Mouse (Mus musculus) spleen, adult 2 months (tissue): ENCODE results near the gene Olfr320. TPM values are rescaled to one million over a fixed set of nuclear protein-coding genes. Genes with fewer than 3 reads are reported as not detected.
"Not testable (repeated sequence)": the region's sequence is repeated elsewhere in the genome, so short reads cannot be mapped to it uniquely, and the experiment has no call there.

ENCODE experiments used
- DNase-seq, 2 experiments: peaks; one replicate each; pipeline versions ENCODE4 v3.0.0 to v3.0.0-alpha.2; 2012 to 2021; ENCODE audit warnings: low spot score in 2 of 2, low read depth in 1 of 2
- H3K27ac ChIP-seq: fragments of 200-500 bp; 2 replicates; pipeline ENCODE4 v1.5.1; 2012; ENCODE audit warnings: low read length, inconsistent platforms; ENCODE audit not compliant: insufficient read depth
- H3K27me3 ChIP-seq: fragments of 200-500 bp; 2 replicates; pipeline ENCODE4 v1.6.1; 2012; ENCODE audit warnings: mild to moderate bottlenecking, moderate library complexity, low read length, inconsistent platforms; ENCODE audit not compliant: control insufficient read depth, insufficient read depth
- H3K36me3 ChIP-seq: fragments of 200-500 bp; 2 replicates; pipeline ENCODE4 v1.6.1; 2012; ENCODE audit warnings: mild to moderate bottlenecking, low read length, inconsistent platforms; ENCODE audit not compliant: control insufficient read depth, insufficient read depth
- H3K4me1 ChIP-seq: fragments of 200-500 bp; 2 replicates; pipeline ENCODE4 v1.6.1; 2011; ENCODE audit warnings: inconsistent platforms; ENCODE audit not compliant: control insufficient read depth, insufficient read depth, insufficient read length
- H3K4me3 ChIP-seq: fragments of 200-500 bp; 2 replicates; pipeline ENCODE4 v1.5.1; 2011; ENCODE audit warnings: mild to moderate bottlenecking, inconsistent platforms; ENCODE audit not compliant: insufficient read depth, insufficient read length; ENCODE audit errors: extremely low read depth
- CTCF ChIP-seq: fragments of 200-500 bp; IDR thresholded peaks from 2 replicates; pipeline ENCODE4 v1.5.1; 2011; ENCODE audit warnings: mild to moderate bottlenecking, inconsistent platforms; ENCODE audit not compliant: insufficient read depth, insufficient read length, insufficient replicate concordance; ENCODE audit errors: extremely low read depth
- POLR2A ChIP-seq: fragments of 200-500 bp; IDR thresholded peaks from 2 replicates; pipeline ENCODE4 v1.6.1; 2011; ENCODE audit warnings: low read depth, low read length, inconsistent platforms
- WGBS: fragments of 180-500 bp; shearing (Covaris S2); methylation state at CpG from one replicate; pipeline ENCODE4 v1.1.7; 2018; 5-methylcytosine and 5-hydroxymethylcytosine counted together
- polyA plus RNA-seq: library from polyadenylated mRNA; depleted of rRNA; stranded (reverse); fragments of >200 nt; gene quantifications from 2 replicates; pipeline ENCODE4 v1.2.3, GENCODE M21; 2012; rRNA removed

Gene Olfr320
- polyA plus RNA-seq, 1 experiment: not detected

DNA sequence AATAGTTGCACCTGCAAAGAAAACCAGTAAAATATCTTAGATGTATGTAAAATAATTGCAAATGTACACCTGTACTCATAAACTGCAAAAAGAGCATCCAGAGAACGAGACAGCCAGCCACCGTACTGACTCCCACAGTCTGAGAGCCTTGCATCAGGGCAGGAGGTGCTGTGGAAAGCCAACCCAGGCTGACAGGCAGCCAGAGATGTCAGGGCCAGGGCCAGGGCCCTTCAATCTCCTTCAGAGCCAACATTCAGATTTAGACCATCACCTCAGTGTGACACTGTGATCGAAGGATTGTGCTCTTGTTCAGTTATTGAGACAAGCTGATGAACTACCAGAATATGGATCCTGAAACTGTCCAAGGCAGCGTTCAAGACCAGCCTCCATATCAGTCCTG lies 38.8 kb downstream of the Olfr320 start:
- no peak for DNase-seq
- WGBS: 88% methylated on average over 4 of the region's 4 CpGs
- no peak for TF ChIP-seq CTCF
- no peak for TF ChIP-seq POLR2A
- Histone ChIP-seq H3K36me3 (no peaks in the 10 kb centered on the region), H3K4me3 (no peak overlapping the region), H3K27ac (no peak overlapping the region), H3K4me1 (no peaks in the 10 kb centered on the region), H3K27me3 (no peaks in the 10 kb centered on the region)

- H3K36me3 ChIP-seq: no peaks in the 10 kb centered on the region
- H3K27me3 ChIP-seq: no peaks in the 10 kb centered on the region
- H3K4me1 ChIP-seq: no peaks in the 10 kb centered on the region
- TF ChIP-seq POLR2A: no peak
- TF ChIP-seq CTCF: no peak
- no peak within 1 kb of the TSS for H3K4me3 ChIP-seq
- H3K27ac ChIP-seq: no peak within 1 kb of the TSS
- DNase-seq: no peak
These were observed 43.0 kb downstream of the Olfr320 start, which contains the start of gene Olfr318 for GRCm38 (mm10) chr11:58723914-58724313. Gene Olfr318 (minus strand): TSS chr11:58724014.

DNA sequence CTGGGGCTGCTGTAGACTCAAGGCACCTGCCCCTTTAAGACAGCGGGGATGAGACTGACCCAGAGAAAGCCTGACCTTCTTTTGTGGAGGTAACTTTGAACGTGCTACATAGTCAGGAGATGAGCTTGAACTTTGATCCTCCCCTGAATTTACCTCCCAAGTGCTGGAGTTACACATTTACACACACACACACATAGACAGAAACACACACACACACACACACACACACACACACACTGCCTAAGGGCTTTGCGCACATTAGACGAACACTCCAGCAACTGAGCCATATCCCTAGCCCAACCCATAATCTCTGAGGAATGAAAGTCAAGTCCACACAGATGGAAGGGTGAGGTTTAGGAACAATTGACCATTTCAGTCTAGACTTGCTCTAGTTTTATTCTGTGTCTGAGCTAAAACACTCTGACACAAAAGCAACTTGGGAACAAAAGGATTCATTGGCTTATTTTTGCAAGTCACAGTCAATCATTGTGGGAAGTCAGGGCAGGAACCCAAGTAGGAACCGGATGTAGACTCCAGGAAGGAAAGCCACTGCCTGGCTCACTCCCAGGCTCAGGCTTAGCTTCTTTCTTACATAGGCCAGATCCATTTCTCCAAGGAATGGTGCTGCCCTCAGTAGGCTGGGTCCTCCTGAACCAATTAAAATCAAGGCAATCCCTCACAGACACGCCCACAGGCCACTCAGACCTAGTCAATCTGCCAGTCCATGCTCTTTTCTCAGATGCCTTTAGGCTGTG lies 47.2 kb downstream of the Olfr320 start:
- not testable (repeated sequence) for DNase-seq, H3K27me3 ChIP-seq, H3K36me3 ChIP-seq, H3K4me3 ChIP-seq, H3K27ac ChIP-seq, H3K4me1 ChIP-seq
- 79% methylated on average over 6 of the region's 6 CpGs for WGBS

GRCm38 (mm10) chr11:58733372-58733771 lies 52.5 kb downstream of the Olfr320 start:
- H3K36me3 ChIP-seq: no peaks in the 10 kb centered on the region
- H3K4me3 ChIP-seq: no peak overlapping the region
- no peak for DNase-seq
- no peaks in the 10 kb centered on the region for H3K27me3 ChIP-seq
- WGBS: 56% methylated on average over 3 of the region's 3 CpGs
- TF ChIP-seq CTCF: no peak
- TF ChIP-seq POLR2A: no peak
- H3K4me1 ChIP-seq: no peaks in the 10 kb centered on the region
- H3K27ac ChIP-seq: no peak overlapping the region

Other genes with a start within 250 kb of the Olfr320 start
- gene Gm12253, start 248.5 kb upstream of the Olfr320 start, polyA plus RNA-seq: 0.08 and 0.11 TPM in 2 replicates
- not detected in 2 replicates for gene Lypd9, start 228.2 kb upstream of the Olfr320 start, polyA plus RNA-seq
- gene Olfr30, start 218.8 kb upstream of the Olfr320 start, polyA plus RNA-seq: not detected in 2 replicates
- gene Olfr332, start 188.5 kb upstream of the Olfr320 start, polyA plus RNA-seq: not detected in 2 replicates
- not detected in 2 replicates for gene Olfr331, start 178.5 kb upstream of the Olfr320 start, polyA plus RNA-seq
- gene Olfr330, start 146.3 kb upstream of the Olfr320 start, polyA plus RNA-seq: not detected in 2 replicates
- gene Olfr329-ps, start 134.7 kb upstream of the Olfr320 start, polyA plus RNA-seq: 0.12 TPM in 1 of 2 replicates, not detected in the other
- 0.08 TPM in 1 of 2 replicates, not detected in the other for gene Olfr328, start 125.5 kb upstream of the Olfr320 start, polyA plus RNA-seq
- not detected in 2 replicates for gene Olfr224, start 110.5 kb upstream of the Olfr320 start, polyA plus RNA-seq
- not detected in 2 replicates for gene Olfr325, start 103.4 kb upstream of the Olfr320 start, polyA plus RNA-seq
- not detected in 2 replicates for gene Olfr324, start 86.0 kb upstream of the Olfr320 start, polyA plus RNA-seq
- not detected in 2 replicates for gene 2210407C18Rik, start 65.0 kb upstream of the Olfr320 start, polyA plus RNA-seq
- gene Olfr323, start 50.6 kb upstream of the Olfr320 start, polyA plus RNA-seq: not detected in 2 replicates
- 4.6 and 8.9 TPM in 2 replicates for gene Trim58, start 40.6 kb upstream of the Olfr320 start, polyA plus RNA-seq
- 0.21 TPM in 1 of 2 replicates, not detected in the other for gene Olfr322, start 22.3 kb upstream of the Olfr320 start, polyA plus RNA-seq
- gene Olfr319, start 18.1 kb downstream of the Olfr320 start, polyA plus RNA-seq: not detected in 2 replicates
- not detected in 2 replicates for gene Olfr318, start 42.9 kb downstream of the Olfr320 start, polyA plus RNA-seq
- gene Olfr317, start 58.1 kb downstream of the Olfr320 start, polyA plus RNA-seq: not detected in 2 replicates
- gene Olfr316, start 71.6 kb downstream of the Olfr320 start, polyA plus RNA-seq: not detected in 2 replicates
- gene Olfr315, start 92.1 kb downstream of the Olfr320 start, polyA plus RNA-seq: not detected in 2 replicates
- not detected in 2 replicates for gene Olfr314, start 101.9 kb downstream of the Olfr320 start, polyA plus RNA-seq
- gene Fam183b, start 120.9 kb downstream of the Olfr320 start, polyA plus RNA-seq: not detected in 2 replicates
- not detected in 2 replicates for gene Olfr313, start 133.9 kb downstream of the Olfr320 start, polyA plus RNA-seq
- not detected in 2 replicates for gene Olfr312, start 148.1 kb downstream of the Olfr320 start, polyA plus RNA-seq
- gene Olfr311, start 158.2 kb downstream of the Olfr320 start, polyA plus RNA-seq: not detected in 2 replicates
- 2.6 and 2.9 TPM in 2 replicates for gene Gm12258, start 166.1 kb downstream of the Olfr320 start, polyA plus RNA-seq
- 1.7 and 4.0 TPM in 2 replicates for gene 2810021J22Rik, start 186.1 kb downstream of the Olfr320 start, polyA plus RNA-seq
- 1.2 and 1.3 TPM in 2 replicates for gene Zfp39, start 223.1 kb downstream of the Olfr320 start, polyA plus RNA-seq
- gene Btnl10, start 236.8 kb downstream of the Olfr320 start, polyA plus RNA-seq: 14.6 and 14.9 TPM in 2 replicates